Mouse (Mus musculus) gastrocnemius, adult 18-20 months (tissue): ENCODE data around the gene Gna15. TPM values are rescaled to one million over a fixed set of nuclear protein-coding genes. Genes with fewer than 3 reads are reported as not detected.
A peak's percentile ranks its signal among the peaks of the same experiment; 100 is the strongest.

Source experiments
- DNase-seq: peaks from one replicate; pipeline ENCODE4 v3.0.0; 2021; ENCODE audit warnings: low spot score
- total RNA-seq, 2 experiments: library from RNA; stranded (reverse); gene quantifications; 2 replicates each; pipeline ENCODE4 v1.2.3; 2021

Gna15 gene
- total RNA-seq, 2 experiments from 2014 or later: 0.53 to 0.57 TPM

DNA sequence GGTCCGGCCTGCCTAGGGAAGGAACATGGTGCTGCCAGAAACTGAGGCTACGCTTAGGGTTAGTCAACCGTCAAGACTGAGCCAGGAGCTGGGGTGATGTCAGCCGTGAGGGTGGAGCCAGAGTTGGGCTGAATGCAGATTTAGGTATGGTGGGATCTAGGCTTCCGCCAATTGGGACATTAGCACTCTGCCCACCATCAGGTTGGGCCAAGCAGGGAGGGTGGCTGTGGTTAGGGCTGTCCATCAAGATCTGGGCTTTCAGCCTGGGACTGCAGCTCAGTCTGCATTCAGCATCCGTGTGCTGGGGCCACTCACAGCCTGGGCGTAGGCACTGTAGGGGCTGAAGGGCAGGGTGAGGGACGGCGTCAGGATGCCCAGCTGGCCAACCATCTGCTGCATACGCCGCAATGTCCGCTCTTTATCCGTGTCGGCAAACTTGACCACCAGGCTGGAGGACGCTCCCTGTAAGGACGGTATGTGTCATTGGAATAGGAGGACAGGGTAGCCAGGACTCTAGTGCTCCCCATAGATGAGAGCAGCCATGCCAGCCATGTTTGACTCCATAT, 56.3 kb downstream of the Gna15 start:
- DNase-seq: no peak

- DNase-seq: no peak
Measured at GRCm38 (mm10) chr10:81466881-81467280, 57.1 kb downstream of the Gna15 start.

DNA sequence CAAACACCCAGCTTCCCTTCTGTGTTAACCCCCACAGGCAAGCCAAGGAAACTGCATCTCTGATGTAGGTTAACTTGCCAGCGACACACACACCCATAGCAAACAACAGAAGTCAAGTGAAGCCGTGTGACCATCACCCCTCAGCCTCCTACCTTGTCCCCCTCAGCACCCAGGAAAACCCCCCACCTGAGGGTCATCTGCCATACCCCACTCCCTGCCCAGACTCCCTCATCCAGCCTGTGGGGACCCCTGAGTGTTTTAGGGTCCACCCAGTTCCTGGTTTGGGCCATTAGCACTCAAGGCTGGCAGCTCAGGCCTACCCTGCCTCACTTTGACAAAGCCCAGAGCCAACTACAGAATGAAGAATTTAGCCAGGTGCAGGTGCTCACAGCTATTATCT, 58.0 kb downstream of the Gna15 start:
- DNase-seq: no peak

DNA sequence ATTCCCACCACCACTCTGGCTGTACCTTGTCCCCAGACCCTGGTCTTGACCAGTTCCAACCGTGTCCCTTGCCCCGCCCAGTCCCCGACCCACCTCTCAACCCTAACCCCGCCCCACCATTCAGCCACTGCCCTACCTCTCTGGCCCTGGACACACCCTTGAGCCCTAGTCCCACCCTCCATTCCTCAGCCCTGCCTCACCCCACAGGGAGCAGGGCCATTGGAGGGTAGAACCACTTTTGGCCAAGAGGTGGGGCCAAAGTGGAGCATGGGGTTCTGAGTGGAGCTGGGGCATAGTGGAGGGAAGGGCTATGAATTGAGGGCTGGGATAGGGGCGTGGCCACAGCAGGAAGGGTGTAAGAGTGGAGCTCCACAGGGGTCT, 58.8 kb downstream of the Gna15 start:
- no peak for DNase-seq

DNA sequence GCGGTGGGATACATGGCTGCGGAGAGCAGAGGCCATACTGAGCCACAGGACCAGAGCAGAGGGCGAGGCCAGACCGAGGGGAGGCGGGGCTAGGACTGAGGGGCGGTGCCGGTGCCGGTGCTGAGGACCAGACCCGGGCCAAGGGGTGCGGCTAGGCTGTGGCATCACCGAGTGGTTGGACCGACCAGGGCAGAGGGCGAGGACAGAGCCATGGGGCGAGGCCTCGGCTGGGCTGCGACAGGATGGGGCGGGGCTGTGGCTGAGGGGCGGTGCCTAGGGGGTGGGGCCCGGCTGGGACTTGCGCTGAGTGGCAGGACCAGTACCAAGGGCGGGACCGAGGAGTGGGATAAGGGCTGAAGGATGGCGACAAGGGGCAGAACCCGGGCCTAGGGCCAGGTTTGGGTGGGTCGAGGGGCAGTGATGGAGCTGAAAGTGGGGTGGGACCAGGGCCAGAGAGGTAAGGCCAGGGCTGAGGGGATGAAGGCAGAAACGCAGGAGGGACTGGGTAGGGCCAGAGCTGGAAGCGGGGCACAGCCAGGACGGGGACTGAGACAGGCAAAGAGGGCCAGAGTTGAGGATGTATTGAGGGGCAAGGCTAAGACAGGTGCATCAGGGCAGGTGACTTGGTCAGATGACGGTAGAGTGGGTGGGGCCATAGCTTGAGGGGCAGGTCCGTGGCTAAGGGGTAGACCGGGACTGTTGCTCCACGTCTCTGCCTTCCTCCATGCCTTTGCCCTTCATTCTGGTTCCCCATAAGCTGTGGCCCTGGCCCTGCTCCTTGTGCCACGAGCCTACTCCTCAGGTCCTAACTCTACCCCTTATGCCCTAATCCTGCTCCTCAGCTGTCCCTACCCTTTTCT, 59.4 kb downstream of the Gna15 start:
- DNase-seq: peak; percentile 29

GRCm38 (mm10) chr10:81463531-81463930, 60.5 kb downstream of the Gna15 start:
- DNase-seq: no peak

- no peak for DNase-seq
Measured at GRCm38 (mm10) chr10:81462917-81463316, 61.1 kb downstream of the Gna15 start.

GRCm38 (mm10) chr10:81462415-81462804, 61.6 kb downstream of the Gna15 start:
- no peak for DNase-seq

- DNase-seq: no peak
Measured at GRCm38 (mm10) chr10:81461673-81462414, 62.2 kb downstream of the Gna15 start.

DNA sequence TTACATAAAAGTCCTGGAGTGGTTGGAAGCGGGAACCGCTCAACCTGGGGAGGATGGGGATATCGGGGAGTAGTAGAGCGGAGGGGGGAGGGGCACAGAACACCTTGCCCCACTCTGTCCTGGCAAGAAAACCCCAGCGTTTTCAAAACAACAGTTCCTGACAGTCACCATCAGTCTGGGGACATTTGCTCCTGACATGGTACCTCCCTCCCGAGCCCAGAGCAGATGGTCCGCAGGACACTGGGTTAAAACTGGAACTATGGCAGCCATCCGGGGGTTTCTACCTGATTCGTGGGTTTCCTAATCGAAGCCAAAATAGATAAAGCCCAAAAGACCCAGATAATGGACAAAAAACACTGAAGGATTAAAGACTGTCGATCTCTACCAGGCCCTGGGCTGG, 63.1 kb downstream of the Gna15 start:
- no peak for DNase-seq

GRCm38 (mm10) chr10:81460471-81460870, 63.6 kb downstream of the Gna15 start:
- DNase-seq: no peak

- DNase-seq: no peak
Measured at GRCm38 (mm10) chr10:81459399-81459798, 64.6 kb downstream of the Gna15 start.

GRCm38 (mm10) chr10:81458267-81458666, 65.8 kb downstream of the Gna15 start:
- DNase-seq: no peak

GRCm38 (mm10) chr10:81457624-81458023, 66.4 kb downstream of the Gna15 start:
- DNase-seq: no peak

GRCm38 (mm10) chr10:81456983-81457563, 67.0 kb downstream of the Gna15 start:
- DNase-seq: no peak

DNA sequence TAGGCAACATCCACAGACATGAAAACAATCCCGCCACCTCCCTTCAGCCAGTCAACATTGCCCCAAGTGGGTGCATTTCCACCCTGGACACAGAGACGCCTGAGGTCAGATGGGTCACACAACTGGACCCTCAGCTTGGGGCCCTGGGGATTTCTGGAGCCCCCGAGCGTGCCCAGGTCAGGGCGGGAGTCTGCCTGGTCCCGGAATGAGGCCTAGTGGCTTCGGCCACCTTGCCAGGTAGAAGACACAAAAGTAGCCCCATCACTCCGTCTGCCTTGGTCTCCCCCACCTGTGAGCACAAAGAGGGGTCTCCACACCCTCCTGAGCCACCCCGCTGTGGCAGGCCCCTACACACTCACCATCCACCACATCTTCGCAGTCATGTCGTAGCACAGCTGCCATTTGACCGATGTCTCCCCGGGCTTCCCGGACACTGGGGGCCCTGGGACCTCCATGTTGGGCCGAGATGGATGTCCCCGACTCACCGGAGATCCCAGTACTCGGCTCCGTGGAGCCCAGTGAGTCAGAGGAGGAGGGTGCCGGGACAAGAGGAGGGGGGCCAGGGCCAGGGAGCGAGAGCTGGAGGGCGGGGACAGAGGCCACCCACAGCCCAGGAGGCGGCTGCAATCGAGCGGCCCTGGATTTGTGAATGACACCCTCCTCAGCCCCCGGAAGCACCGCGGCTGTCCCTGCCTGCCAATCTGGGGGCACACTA, 68.7 kb downstream of the Gna15 start, which contains the start of gene Nfic:
Gene Nfic, minus strand, starts transcription at position 455 of the 715 bp plus-strand sequence.
- no peak for DNase-seq

GRCm38 (mm10) chr10:81454106-81454505, 69.9 kb downstream of the Gna15 start:
- DNase-seq: no peak

DNA sequence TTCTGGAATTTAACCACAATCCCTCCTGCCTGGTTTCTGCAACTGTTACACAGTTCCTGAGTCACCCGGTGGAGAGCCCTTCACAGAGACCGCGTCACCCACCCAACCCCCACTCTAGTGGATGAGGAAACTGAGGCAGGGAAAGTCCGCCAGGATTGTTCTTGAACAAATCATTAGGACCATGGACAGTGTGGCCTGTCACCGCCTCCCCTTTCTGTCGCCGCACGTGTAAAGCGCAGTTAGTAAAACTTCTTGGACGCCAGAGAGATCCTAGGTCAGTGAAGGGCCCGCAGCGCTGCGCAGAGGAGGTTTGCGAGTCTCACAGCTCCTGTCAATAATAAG, 71.1 kb downstream of the Gna15 start:
- no peak for DNase-seq
